Mouse (Mus musculus) heart, embryonic 13.5 days (tissue): ENCODE data around the gene Arhgap23. TPM values are rescaled to one million over a fixed set of nuclear protein-coding genes. Genes with fewer than 3 reads are reported as not detected.
A peak's percentile ranks its signal among the peaks of the same experiment; 100 is the strongest.

Source experiments
- ATAC-seq: fragments of 200-750 bp; cut with Nextera tagmentation; 2 replicates; pipeline ENCODE4 v1.8.0; 2017; ENCODE audit warnings: moderate TSS enrichment; ENCODE audit not compliant: insufficient number of reproducible peaks, low FRiP score, low TSS enrichment; ENCODE audit errors: extremely low read depth
- H3K27ac ChIP-seq: fragments of 300-500 bp; sonication (generic); replicated peaks from 2 replicates; pipeline ENCODE4 v1.5.1; 2015; ENCODE audit warnings: moderate library complexity, mild to moderate bottlenecking, inconsistent platforms
- H3K27me3 ChIP-seq: fragments of 300-500 bp; sonication (generic); replicated peaks from 2 replicates; pipeline ENCODE4 v1.6.1; 2015; ENCODE audit warnings: mild to moderate bottlenecking, inconsistent platforms
- H3K36me3 ChIP-seq: fragments of 300-500 bp; sonication (generic); 2 replicates; pipeline ENCODE4 v1.6.1; 2015; ENCODE audit warnings: mild to moderate bottlenecking, inconsistent platforms
- H3K4me1 ChIP-seq: fragments of 300-500 bp; sonication (generic); 2 replicates; pipeline ENCODE4 v1.6.1; 2015; ENCODE audit warnings: inconsistent platforms
- H3K4me2 ChIP-seq: fragments of 300-500 bp; sonication (generic); 2 replicates; pipeline ENCODE4 v1.6.1; 2015; ENCODE audit warnings: inconsistent platforms, mild to moderate bottlenecking, moderate library complexity
- H3K4me3 ChIP-seq: fragments of 300-500 bp; sonication (generic); 2 replicates; pipeline ENCODE4 v1.5.1; 2015; ENCODE audit warnings: moderate library complexity, mild to moderate bottlenecking, inconsistent platforms
- H3K9ac ChIP-seq: fragments of 300-500 bp; sonication (generic); 2 replicates; pipeline ENCODE4 v1.6.1; 2015; ENCODE audit warnings: inconsistent platforms, mild to moderate bottlenecking, moderate library complexity
- H3K9me3 ChIP-seq: fragments of 300-500 bp; sonication (generic); 2 replicates; pipeline ENCODE4 v1.6.1; 2016; ENCODE audit warnings: inconsistent platforms
- WGBS: fragments of 180-500 bp; shearing (Covaris S2); methylation state at CpG from one replicate; pipeline ENCODE4 v1.1.7; 2015; ENCODE audit warnings: mixed read lengths; 5-methylcytosine and 5-hydroxymethylcytosine counted together
- polyA plus RNA-seq: library from polyadenylated mRNA; unstranded; fragments of >200 nt; fragmentation: Nextera tagmentation; extraction: Ambion mirVana; gene quantifications from 2 replicates; pipeline ENCODE4 v1.2.1, GENCODE M21; 2015

Arhgap23 gene
- polyA plus RNA-seq, 1 experiment from 2014 or later, result 6.9 TPM

GRCm38 (mm10) chr11:97435808-97436491 lies 20.6 kb downstream of the Arhgap23 start:
- peak overlapping the region; percentile 64 for H3K4me2 ChIP-seq
- peak overlapping the region; percentile 72 for H3K9ac ChIP-seq
- H3K36me3 ChIP-seq, result peaks cover 10% of the 10 kb centered on the region; the same call in 1 of the 2 replicates
- 24% methylated on average over 13 of the region's 13 CpGs for WGBS
- no peaks in the 10 kb centered on the region for H3K27me3 ChIP-seq
- H3K4me3 ChIP-seq, result peak overlapping the region; percentile 19
- no peak for ATAC-seq
- peaks cover 77% of the 10 kb centered on the region for H3K4me1 ChIP-seq
- no peaks in the 10 kb centered on the region for H3K9me3 ChIP-seq
- peak overlapping the region; percentile 98 for H3K27ac ChIP-seq

- WGBS, result 3% methylated on average over 5 of the region's 5 CpGs
- Histone ChIP-seq H3K9me3 (no peaks in the 10 kb centered on the region), H3K36me3 (peaks cover 4% of the 10 kb centered on the region; the same call in 1 of the 2 replicates)
Observed at GRCm38 (mm10) chr11:97437745-97438144, 22.4 kb downstream of the Arhgap23 start.

GRCm38 (mm10) chr11:97438868-97439267 lies 23.5 kb downstream of the Arhgap23 start:
- Histone ChIP-seq H3K4me3 (peak overlapping the region; percentile 80), H3K27ac (peak overlapping the region; percentile 98), H3K27me3 (no peaks in the 10 kb centered on the region), H3K4me2 (peak overlapping the region; percentile 86), H3K9me3 (no peaks in the 10 kb centered on the region), H3K4me1 (peaks cover 92% of the 10 kb centered on the region), H3K9ac (peak overlapping the region; percentile 93), H3K36me3 (peaks cover 10% of the 10 kb centered on the region)
- WGBS, result 30% methylated on average over 9 of the region's 9 CpGs
- no peak for ATAC-seq

More at GRCm38 (mm10) chr11:97437745-97438144, 22.4 kb downstream of the Arhgap23 start:
- Histone ChIP-seq H3K27me3 (no peaks in the 10 kb centered on the region), H3K27ac (peak overlapping the region; percentile 98), H3K4me2 (peak overlapping the region; percentile 86), H3K9ac (peak overlapping the region; percentile 93), H3K4me1 (peaks cover 90% of the 10 kb centered on the region), H3K4me3 (0 out of 2 replicates have a peak overlapping the region, but pooled peaks have one; percentile 7)
- no peak for ATAC-seq

- Histone ChIP-seq H3K27me3 (no peaks in the 10 kb centered on the region), H3K4me1 (peaks cover 86% of the 10 kb centered on the region), H3K36me3 (peaks cover 18% of the 10 kb centered on the region), H3K9ac (peak overlapping the region; percentile 93), H3K9me3 (no peaks in the 10 kb centered on the region), H3K4me3 (peak overlapping the region; percentile 80), H3K4me2 (peak overlapping the region; percentile 86), H3K27ac (peak overlapping the region; percentile 98)
- peak; percentile 63 for ATAC-seq
- under 1% methylated on average over 29 of the region's 37 CpGs for WGBS
Observed at GRCm38 (mm10) chr11:97439935-97440334, 24.6 kb downstream of the Arhgap23 start.

GRCm38 (mm10) chr11:97440441-97440881 lies 25.1 kb downstream of the Arhgap23 start:
- under 1% methylated on average over 34 of the region's 34 CpGs for WGBS

GRCm38 (mm10) chr11:97441036-97441657 lies 25.8 kb downstream of the Arhgap23 start:
- H3K27me3 ChIP-seq, result no peaks in the 10 kb centered on the region
- H3K4me3 ChIP-seq, result peak overlapping the region; percentile 80
- H3K27ac ChIP-seq, result peak overlapping the region; percentile 98
- 15% methylated on average over 15 of the region's 15 CpGs for WGBS
- peaks cover 83% of the 10 kb centered on the region for H3K4me1 ChIP-seq
- H3K36me3 ChIP-seq, result peaks cover 30% of the 10 kb centered on the region
- no peak for ATAC-seq
- peak overlapping the region; percentile 86 for H3K4me2 ChIP-seq
- H3K9me3 ChIP-seq, result no peaks in the 10 kb centered on the region
- H3K9ac ChIP-seq, result peak overlapping the region; percentile 93

More at GRCm38 (mm10) chr11:97440441-97440881, 25.1 kb downstream of the Arhgap23 start:
- peak overlapping the region; percentile 93 for H3K9ac ChIP-seq
- no peaks in the 10 kb centered on the region for H3K27me3 ChIP-seq
- peak overlapping the region; percentile 98 for H3K27ac ChIP-seq
- peak overlapping the region; percentile 86 for H3K4me2 ChIP-seq
- H3K9me3 ChIP-seq, result no peaks in the 10 kb centered on the region
- peak; percentile 16; the same call in 1 of the 2 replicates for ATAC-seq
- H3K4me1 ChIP-seq, result peaks cover 83% of the 10 kb centered on the region
- H3K4me3 ChIP-seq, result peak overlapping the region; percentile 80
- peaks cover 23% of the 10 kb centered on the region for H3K36me3 ChIP-seq

GRCm38 (mm10) chr11:97441658-97442125 lies 26.4 kb downstream of the Arhgap23 start:
- Histone ChIP-seq H3K27me3 (no peaks in the 10 kb centered on the region), H3K36me3 (peaks cover 35% of the 10 kb centered on the region), H3K9me3 (no peaks in the 10 kb centered on the region), H3K4me3 (peak overlapping the region; percentile 80), H3K4me2 (peak overlapping the region; percentile 86), H3K27ac (peak overlapping the region; percentile 98), H3K4me1 (peaks cover 82% of the 10 kb centered on the region), H3K9ac (peak overlapping the region; percentile 93)
- no peak for ATAC-seq
- 3% methylated on average over 3 of the region's 3 CpGs for WGBS

- peak overlapping the region; percentile 93 for H3K9ac ChIP-seq
- 54% methylated on average over 11 of the region's 11 CpGs for WGBS
- peak overlapping the region; percentile 80 for H3K4me3 ChIP-seq
- H3K27me3 ChIP-seq, result no peaks in the 10 kb centered on the region
- peaks cover 49% of the 10 kb centered on the region for H3K36me3 ChIP-seq
- ATAC-seq, result no peak
- H3K27ac ChIP-seq, result peak overlapping the region; percentile 98
- no peaks in the 10 kb centered on the region for H3K9me3 ChIP-seq
- H3K4me2 ChIP-seq, result peak overlapping the region; percentile 86
- H3K4me1 ChIP-seq, result peaks cover 69% of the 10 kb centered on the region
Observed at GRCm38 (mm10) chr11:97442891-97443675, 27.8 kb downstream of the Arhgap23 start.

- no peaks in the 10 kb centered on the region for H3K27me3 ChIP-seq
- peak overlapping the region; percentile 25 for H3K4me3 ChIP-seq
- peaks cover 70% of the 10 kb centered on the region for H3K36me3 ChIP-seq
- 43% methylated on average over 6 of the region's 6 CpGs for WGBS
- peak overlapping the region; percentile 41 for H3K9ac ChIP-seq
- no peak for ATAC-seq
- peak overlapping the region; percentile 80 for H3K27ac ChIP-seq
- peaks cover 76% of the 10 kb centered on the region for H3K4me1 ChIP-seq
- H3K9me3 ChIP-seq, result no peaks in the 10 kb centered on the region
- H3K4me2 ChIP-seq, result peak overlapping the region; percentile 86
Observed at GRCm38 (mm10) chr11:97445596-97445995, 30.3 kb downstream of the Arhgap23 start.

- Histone ChIP-seq H3K27me3 (no peaks in the 10 kb centered on the region), H3K9ac (peak overlapping the region; percentile 41), H3K27ac (peak overlapping the region; percentile 80), H3K4me2 (peak overlapping the region; percentile 86), H3K4me3 (peak overlapping the region; percentile 25), H3K9me3 (no peaks in the 10 kb centered on the region), H3K4me1 (peaks cover 77% of the 10 kb centered on the region), H3K36me3 (peaks cover 74% of the 10 kb centered on the region)
- 46% methylated on average over 4 of the region's 4 CpGs for WGBS
- ATAC-seq, result peak; percentile 70
Observed at GRCm38 (mm10) chr11:97445999-97446511, 30.7 kb downstream of the Arhgap23 start.
